Mouse (Mus musculus) c-Kit-positive CD71-positive TER-119-positive erythroid progenitor cells, embryonic 14.5 days (primary cell): ENCODE results near the gene Olah.

Source experiments
- DNase-seq: peaks from one replicate; pipeline ENCODE4 v3.0.0-alpha.2; 2013; ENCODE audit warnings: low spot score

The Olah gene

GRCm38 (mm10) chr2:3353160-3353559, 43.9 kb downstream of the Olah start:
- no peak for DNase-seq

- DNase-seq: no peak
These were observed 48.1 kb downstream of the Olah start for GRCm38 (mm10) chr2:3348919-3349318.

GRCm38 (mm10) chr2:3348422-3348821, 48.6 kb downstream of the Olah start:
- DNase-seq: no peak

- DNase-seq: peak; percentile 79
These were observed 61.3 kb downstream of the Olah start, which contains the start of gene Acbd7 for GRCm38 (mm10) chr2:3335611-3336301. TSS of gene Acbd7 (plus strand) at chr2:3336168.

- no peak for DNase-seq
These were observed 63.2 kb downstream of the Olah start for GRCm38 (mm10) chr2:3333761-3334160.

GRCm38 (mm10) chr2:3332484-3333242, 64.3 kb downstream of the Olah start, which contains the start of gene Rpp38:
TSS of gene Rpp38 (minus strand) at chr2:3332643.
- DNase-seq: peak; percentile 94

- DNase-seq: peak; percentile 53
These were observed 65.0 kb downstream of the Olah start for GRCm38 (mm10) chr2:3332056-3332455.

- no peak for DNase-seq
These were observed 65.8 kb downstream of the Olah start for GRCm38 (mm10) chr2:3331071-3331703.

- peak; percentile 65 for DNase-seq
These were observed 69.7 kb downstream of the Olah start for GRCm38 (mm10) chr2:3327351-3327750.

GRCm38 (mm10) chr2:3326547-3326946, 70.5 kb downstream of the Olah start:
- DNase-seq: no peak

- no peak for DNase-seq
These were observed 72.5 kb downstream of the Olah start for GRCm38 (mm10) chr2:3324381-3325130.

- no peak for DNase-seq
These were observed 73.9 kb downstream of the Olah start for GRCm38 (mm10) chr2:3323132-3323531.

GRCm38 (mm10) chr2:3305426-3306025, 91.5 kb downstream of the Olah start:
- DNase-seq: no peak

GRCm38 (mm10) chr2:3295826-3296225, 101.2 kb downstream of the Olah start:
- DNase-seq: no peak

- DNase-seq: no peak
These were observed 104.8 kb downstream of the Olah start for GRCm38 (mm10) chr2:3292170-3292569.
